Mouse (Mus musculus): ENCODE measurements at regions not wholly inside any gene's neighbourhood (a gene's known extent, or its start where the extent isn't known, plus 50 kb on each side); places are given as distances from the start of the nearest gene placed in this dataset.

DNA sequence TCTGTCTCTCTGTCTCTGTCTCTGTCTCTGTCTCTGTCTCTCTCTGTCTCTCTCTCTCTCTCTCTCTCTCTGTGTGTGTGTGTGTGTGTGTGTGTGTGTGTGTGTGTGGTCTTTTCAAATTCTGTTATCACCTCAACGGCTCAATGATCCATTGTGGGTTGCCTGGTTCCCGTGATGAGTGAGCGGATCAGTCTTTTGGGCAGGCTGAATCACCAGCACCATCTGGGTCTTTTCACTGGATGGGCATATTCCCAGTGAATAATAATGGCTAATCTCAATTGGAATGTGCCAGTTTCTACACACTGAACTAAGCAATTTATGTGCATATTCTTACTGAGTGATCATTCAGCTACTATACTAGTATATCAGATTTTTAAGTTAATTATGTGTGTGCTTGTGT lies 216.4 kb downstream of the Lmx1a start:
- DNase-seq, result no peak

DNA sequence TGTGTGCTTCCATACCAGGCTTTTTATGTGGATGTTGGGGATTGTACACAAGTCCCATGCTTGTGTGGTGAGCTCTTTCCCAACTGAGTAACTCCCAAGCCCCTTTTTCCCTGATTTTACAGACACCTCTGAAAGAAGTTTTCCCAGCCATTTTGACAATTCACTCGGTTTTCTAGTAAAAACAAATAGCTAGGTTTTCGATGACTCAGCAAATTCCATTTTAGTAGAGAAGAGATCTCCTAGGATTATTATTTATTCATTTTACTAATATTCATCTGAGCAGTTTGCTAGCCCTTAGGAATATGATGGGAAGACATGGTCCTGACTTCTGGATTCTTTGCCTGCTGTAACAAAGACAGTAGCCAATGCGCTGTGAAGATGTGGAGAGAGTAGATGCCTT lies 223.0 kb downstream of the Lmx1a start:
- no peak for DNase-seq

DNA sequence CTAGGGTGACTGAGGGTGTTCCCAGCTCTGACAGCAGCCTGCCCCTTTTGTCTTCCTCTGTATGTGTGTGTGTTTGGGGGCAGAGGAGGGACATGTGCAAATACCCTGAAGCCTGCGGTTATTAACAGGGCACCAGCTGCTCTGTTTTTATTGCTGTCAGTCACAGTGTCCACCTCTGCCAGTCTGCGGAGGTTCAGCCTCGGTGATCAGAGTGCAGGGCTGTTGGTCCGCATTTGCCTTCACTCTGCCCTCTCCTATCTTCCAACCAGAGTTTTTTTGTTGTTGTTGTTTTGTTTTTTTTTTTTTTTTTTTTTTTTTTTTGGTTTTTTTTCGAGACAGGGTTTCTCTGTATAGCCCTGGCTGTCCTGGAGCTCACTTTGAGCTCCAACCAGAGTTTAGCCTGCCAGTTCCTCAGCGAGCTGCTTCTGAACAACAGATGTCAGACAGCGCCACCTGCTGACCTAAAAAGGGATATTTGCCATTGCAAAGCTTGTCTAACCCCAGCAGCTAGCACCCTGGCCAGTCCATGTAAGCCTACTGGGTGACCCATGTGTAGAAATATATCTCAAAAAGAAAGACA lies 226.0 kb downstream of the Lmx1a start:
- DNase-seq, result peak; percentile 77

DNA sequence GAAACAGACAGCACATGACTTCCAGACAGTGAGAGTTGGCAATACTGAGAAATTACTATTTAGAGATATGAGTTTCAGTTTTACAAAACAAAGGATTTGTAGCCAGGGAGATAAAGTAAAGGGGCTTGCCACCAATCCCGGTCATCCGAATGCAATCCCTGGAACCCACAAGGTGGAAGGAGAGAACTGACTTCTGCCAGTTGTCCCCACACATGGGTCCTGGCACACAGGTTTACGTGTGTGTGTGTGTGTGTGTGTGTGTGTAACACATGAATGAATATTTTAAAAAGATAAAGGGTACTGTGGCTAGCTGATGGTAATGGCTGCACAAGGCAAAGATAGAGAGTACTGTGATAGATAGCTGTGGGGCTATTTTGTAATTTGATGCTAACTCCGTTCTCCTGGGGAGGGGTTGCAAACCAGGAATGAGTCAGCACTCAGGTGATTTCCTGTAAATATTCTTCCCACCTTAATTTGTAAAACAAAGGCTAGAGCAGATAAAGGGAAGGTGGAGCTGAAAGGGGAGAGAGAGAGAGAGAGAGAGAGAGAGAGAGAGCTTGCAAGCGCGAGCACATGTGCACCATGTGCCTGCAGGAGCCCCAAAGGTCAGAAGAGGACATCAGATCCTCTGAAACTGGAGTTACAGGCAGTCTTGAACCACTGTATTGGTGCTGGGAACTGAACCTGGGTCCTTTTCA lies 226.7 kb downstream of the Lmx1a start:
- DNase-seq, result no peak

DNA sequence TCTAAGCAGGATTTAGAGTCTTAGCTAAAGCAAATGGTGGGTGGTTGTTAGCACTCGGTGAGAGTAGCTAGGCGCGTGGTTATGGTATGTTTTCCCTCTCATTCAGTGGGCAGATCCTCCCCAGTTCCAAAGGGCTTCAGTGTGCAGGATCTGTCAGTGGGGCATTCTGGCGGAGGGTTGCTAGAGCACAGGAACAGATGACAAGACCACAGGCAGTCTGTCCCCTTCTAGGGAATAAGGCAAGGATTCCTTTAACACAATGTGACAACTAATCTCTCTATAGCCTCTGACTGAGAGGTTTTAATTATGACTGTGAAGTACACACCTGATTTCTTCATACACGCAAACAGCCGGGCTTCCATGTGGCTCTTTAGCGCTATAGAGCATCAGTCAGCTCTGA lies 233.9 kb downstream of the Lmx1a start:
- no peak for DNase-seq

DNA sequence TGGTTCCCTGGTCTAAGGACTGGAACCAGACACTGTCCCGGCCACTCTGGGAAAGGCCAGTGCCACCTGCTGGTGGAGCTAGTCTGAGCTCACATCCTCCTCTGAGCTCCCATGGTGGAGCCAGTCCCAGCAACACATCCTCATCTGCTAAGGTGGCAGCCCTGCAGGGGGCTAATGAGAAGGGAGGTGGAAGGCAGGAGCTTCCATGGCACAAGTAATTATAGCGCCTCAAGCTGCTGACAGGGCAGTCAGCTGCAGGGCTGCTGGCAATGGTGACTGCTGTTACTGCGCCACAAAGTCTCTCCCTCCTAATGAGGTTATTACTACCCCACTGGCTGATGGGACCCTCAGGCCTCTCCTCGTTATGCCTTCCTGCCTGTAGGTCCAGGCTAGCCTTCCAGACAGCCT lies 239.0 kb downstream of the Lmx1a start:
- no peak for DNase-seq

DNA sequence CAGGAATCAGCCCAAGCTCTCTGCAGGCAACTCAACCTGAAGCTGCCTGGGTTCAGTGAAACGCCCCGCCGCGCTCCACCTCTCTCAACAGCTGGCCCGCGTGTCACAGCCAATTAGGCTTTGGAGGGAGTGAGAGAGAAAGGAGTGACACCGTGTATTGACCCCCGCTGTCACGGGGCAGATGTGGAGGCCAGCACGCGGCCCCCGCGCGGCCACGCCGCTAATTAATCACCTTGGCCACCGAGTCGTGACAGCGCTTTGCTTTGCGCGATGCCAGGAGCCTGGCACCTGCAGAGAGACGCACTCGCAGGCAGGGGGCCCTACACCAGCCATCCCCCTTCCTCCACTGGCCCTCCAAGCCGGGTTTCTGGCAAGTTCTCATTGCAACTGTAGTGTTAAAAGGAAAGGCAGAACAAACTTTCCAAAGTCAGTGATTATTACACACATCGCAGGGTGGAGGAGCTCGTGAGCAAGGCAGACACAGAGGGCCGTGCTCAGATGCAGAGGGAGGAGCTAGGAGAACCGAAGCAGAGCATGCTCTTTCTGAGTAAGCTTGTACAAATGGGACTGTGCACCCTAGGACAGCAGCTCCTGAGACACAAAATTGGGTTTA lies 240.8 kb downstream of the Lmx1a start:
- DNase-seq, result peak; percentile 7

DNA sequence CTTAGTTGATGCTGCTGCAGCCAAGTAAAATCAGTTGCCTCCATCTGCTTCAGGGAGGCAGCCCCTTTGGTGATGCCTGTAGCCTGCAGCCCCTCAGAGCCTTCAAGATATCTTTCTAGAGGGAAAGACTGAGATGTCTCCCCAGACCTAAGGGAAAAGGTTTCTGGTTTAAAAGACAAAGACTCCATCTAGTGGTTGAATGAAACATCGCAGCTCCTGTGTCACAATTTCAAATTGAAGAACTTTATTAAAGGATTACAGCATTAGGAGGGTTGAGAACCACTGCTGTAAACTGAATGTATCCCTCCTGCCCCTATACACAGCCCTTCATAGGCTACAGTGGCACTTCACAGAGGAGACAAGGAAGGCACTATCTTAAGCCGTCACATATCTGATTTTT lies 243.1 kb downstream of the Lmx1a start:
- DNase-seq, result no peak

DNA sequence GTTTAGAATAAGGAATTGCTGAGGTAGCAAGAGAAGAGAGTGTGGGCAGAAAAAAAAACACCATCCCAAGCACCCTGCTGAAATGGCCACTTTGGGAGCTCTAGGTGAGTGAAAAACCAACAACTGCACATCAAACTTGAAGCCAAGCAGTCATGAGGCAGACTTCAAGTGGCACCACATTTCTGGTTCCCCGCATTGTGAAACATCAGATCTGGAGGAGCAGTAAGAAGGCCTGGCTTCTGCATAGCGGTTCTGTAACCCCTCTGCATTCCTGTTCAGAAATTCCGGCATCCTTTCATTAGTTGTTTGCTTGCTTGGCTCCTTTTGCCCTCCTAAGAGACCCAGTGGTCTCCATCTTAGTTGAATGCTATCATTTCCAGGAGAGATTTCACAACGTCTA lies 247.7 kb downstream of the Lmx1a start:
- no peak for DNase-seq

DNA sequence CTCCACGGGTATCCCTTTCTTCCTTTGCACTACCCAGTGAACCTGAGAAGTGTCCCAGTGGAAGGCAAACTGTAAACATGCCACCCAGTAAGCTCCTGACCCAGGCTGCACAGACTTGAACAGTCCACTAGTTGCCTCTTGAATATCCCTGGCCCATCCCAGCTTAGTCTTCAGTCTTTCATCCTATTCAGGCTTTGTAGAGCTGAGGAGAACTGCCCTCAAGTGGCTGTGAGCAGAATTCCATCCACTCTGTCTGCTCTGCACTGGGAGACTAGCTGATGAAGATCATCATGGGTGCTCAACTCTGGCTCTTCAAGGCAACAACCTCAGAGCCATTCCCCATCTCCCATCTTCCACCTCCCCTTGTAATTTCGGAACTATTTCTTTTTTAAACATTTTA lies 249.1 kb downstream of the Lmx1a start:
- no peak for DNase-seq

DNA sequence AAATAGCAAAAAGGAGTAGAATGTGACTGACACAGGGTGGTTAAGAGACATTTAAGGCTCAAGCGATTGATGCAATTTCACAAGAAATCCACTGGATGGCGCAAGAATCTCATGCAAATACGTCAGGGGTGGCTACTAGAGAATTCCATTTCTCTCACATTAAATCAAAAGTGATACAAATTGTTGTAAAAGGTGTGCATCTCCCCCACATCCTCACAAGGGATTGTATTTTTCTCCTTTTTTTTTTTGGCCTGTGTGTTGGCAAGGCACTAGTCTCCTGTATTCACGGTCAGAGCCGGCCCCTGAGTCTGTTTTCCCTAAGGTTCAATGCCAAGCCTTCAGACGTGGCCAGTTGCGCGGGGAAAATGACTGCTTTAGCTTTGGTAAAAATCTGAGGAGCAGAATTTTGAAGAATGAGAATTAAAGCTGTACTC lies 253.0 kb downstream of the Lmx1a start:
- no peak for DNase-seq

DNA sequence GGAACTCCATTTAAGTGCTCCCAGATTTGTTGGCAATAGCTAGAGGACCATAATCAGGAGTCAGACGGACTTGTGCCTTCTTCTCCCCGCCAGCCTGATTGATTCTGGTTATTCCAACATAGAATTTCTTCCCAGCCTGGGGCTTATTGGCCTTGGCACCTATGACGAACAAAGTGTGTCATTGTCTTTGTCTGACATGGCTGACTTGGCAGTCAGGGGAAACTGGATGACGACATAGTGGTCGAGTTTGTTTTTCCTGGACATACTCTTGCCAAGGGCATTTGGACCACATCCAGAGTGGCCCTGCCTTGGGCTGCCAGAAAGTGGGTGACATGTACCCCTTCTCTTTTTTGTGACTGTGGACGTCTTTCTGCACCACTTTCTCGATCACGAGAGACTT lies 254.1 kb downstream of the Lmx1a start:
- DNase-seq, result no peak

DNA sequence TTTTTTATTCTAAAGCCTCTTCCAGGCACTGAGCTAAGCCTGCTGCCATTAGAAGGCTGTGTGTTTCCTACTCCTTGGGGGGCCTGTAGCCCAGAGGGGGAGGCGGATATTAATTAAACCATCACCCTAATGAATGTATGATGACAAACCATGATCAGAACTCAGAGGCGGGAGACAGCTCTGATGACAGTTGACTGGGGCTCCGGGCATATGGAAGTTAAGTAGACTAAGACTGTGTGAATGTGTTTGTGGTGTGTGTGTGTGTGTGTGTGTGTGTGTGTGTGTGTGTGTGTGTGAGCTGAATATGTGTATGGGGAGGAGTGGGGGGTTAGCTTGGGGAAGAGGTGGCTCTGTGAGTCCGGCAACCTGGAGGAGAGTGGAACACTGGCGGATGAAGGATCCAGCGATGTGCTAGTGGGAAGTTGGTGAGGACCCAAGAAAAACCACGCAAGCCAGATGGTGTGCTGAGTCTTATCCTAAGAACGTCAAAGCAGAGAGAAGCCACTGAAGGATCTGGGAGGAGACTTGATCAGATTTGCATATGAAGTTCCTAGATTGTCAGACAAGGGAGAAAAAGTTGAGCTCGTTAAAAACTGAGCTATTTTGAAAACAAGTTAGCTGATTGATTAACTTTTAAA lies 256.7 kb downstream of the Lmx1a start:
- no peak for DNase-seq

DNA sequence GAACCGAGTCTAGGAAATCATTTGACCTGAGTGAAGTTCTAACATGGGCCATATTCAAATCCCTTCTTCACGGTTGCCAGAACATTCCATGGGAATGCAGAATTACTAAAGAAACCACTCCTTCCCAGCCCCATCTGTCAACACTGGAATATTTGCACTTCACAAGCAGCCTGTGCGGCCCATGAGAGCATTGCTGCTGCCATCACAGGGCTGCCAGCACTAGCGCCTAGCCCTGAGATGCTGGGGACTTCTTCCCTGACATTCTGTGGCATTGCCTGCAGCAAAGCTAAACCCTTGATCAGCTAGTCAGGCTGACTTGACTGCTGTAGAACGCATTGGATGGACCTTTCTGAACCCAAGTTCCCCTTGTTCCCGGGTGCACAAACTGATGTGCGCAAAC lies 258.8 kb downstream of the Lmx1a start:
- DNase-seq, result no peak

DNA sequence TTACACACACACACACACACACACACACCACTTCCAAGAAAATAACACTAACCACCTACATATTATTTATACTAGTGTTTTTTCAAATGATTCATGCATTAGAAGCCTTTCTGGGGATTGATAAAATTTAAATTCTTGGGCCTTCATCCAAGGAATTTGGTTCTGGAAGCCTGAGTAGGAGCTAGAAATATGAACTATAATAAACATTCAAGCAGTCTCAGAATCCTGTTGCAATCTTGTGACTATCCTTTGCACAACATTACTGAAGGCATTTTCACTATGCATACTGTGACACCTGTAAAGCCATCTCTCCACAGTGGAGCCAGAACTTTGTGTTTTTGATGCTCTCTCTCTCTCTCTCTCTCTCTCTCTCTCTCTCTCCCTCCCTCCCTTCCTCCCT lies 262.7 kb downstream of the Lmx1a start:
- DNase-seq, result no peak

DNA sequence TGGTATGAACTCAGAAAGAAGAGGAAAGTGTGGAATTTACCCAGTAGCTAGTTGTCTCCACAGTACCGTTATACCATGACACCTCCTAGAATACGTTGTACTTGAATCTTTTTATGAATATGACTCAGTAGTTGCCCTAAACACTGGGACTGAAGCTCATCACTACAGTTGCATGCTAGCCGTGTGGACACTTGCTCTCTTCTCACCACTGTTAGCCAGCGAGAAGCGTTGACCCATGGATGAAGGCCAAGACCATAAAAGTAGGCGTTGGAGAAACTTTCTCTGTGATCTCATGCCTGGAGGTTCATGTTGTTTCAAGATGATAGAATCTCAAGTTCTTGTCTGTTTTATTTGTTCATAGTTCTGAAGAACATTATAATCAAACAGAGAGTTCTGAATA lies 269.5 kb downstream of the Lmx1a start:
- no peak for DNase-seq

DNA sequence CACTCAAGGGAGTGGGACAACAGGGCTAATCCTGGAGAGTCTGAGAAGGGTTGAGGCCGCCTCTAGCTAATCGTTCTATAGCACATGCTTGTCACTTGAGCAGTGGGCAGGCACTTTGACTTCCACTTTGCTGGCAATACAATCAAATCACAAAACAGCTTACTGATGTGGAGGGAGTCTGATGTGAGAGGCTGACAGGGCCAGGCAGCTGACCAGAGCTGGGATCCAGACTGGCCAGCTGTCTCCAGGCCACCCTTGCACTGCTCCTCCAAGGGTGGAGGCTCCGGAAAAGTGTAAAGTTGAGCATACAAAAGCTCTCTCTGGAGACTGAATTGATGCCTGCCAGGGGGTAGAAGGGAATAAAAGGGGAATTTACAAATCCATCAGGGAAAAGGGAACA lies 280.5 kb downstream of the Lmx1a start:
- DNase-seq, result no peak

DNA sequence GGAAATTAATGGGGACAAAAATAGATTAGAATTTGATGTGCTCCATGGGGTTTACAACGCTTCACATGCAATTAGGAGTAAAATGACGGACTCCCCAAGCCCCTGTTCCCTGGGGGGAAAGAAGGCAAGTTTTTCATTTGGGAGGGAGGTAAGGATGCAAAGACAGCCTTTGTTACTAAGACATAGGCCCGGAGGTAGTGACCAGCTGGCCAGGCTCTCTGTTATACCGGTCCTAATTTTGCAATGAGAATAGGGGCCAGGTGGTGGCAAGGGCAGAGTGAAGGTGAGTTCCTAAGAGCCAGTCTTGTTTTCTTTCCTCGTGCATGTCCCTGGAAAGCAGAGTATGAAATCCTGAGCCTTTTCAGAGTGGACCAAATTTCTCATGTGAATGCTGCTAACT lies 280.9 kb downstream of the Lmx1a start:
- no peak for DNase-seq

DNA sequence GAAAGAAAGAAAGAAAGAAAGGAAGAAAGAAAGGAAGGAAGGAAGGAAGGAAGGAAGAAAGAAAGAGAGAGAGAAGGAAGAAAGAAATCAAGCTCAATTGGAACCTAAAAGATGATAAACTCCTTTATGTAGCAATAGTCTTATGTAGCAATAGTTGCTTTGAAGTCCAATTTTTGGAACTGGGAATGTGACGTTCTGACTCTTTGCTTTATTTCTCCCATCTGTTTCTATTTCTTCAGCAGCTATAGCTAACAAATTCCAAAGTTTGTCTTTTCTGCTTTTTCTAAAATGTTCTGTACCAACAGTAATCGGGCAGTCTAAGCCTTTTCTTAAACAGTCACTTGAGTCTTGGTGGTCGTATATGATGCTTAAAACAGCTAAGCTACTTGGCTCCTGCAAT lies 287.7 kb downstream of the Lmx1a start:
- no peak for DNase-seq

DNA sequence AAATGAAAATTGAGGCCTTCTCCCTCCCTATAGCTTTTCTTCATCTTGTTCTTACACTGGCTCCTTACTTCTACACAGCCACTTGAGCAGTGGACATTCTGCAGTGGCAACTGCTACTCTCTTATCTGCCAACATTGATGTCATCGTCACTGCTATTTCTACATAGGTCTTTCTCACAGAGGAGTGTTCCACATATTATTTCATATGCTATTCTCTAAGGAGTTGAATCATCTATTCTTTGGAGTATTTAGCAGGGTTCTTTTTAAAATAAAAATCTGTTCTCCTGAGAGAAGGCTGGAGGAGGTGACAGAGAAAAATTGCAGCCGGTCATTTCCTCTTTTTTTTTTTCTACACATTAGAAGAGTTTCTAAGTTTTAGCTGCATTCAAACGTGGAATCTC lies 290.1 kb downstream of the Lmx1a start:
- no peak for DNase-seq

DNA sequence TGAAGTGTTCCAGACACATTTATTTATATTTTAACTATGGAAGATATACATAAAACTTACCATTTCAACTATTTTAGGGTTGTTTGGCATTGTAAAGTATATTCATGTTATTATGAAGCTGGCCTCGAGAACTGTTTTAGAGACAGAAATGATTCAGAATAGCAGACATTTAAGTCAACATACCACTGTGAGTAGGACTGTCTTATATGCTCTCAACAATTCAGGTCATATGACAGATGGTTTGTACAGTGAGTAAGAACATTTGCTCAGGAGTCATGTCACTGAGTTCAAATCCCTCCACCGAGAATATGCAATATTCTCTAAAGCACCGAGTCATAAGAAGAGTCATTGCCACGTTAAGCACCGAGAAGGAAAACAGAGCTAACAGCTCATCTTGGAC lies 290.6 kb downstream of the Lmx1a start:
- no peak for DNase-seq

DNA sequence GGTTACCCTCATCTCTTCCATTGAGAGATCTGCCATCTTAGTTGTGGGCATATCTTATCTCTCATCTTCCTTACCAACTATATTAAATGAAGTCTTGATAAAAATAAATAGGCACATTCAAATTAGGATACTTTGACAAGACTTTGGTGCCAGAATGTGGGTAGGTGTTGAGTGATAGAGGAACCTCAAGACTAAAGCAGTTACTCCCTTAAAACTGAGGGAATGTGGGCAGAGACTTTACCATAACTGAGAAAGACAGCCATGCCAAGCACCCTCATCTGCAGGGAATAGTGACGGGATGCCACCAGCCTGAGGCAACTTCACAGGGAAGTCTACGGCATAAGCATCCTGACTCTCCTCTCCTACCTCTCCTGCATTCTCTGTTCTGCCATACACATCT lies 292.3 kb downstream of the Lmx1a start:
- no peak for DNase-seq

DNA sequence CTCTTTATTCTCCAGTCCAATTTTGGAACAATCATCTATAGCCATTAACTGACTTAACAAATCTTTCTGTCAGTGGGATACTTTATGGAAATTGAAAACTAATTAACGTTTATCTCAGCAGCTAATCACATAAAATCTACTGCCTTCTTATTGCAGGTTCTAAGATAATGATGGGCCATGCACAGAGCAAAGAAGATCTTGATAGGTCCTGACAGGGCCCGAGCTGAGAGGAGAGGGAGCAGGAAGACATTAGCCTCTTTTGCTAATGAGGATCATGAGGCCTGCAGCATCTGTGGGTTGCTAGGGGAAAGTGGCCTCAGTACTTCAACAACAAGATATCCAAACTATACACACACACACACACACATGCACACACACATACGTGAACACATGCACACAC lies 318.4 kb downstream of the Lmx1a start:
- DNase-seq, result no peak

DNA sequence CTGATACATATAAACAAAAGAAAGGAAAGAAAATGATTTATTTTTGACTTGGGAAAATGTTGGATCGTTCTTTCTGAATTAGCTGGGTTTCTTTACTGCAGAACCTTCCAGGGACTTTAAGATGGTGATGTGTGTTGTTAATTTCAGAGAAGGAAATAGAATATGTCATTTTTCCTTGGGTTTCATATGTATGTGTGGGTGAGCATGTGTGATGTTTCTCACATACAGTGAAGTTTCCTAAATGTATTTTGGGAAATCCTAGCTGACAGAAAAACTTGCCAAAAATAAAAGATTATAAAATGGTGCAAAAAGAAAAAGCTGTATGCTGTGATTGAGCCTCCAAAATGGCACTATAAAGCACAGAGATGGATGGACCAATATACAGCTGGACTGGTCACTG lies 319.2 kb downstream of the Lmx1a start:
- DNase-seq, result no peak
